Mouse (Mus musculus) adrenal gland, adult 8-10 months (tissue): ENCODE measurements around the gene Gtf3c6. TPM values are rescaled to one million over a fixed set of nuclear protein-coding genes. Genes with fewer than 3 reads are reported as not detected.
A peak's percentile ranks its signal among the peaks of the same experiment; 100 is the strongest.

ENCODE experiments used
- DNase-seq: peaks from one replicate; pipeline ENCODE4 v3.0.0; 2022
- total RNA-seq, 4 experiments: library from RNA; stranded (reverse); gene quantifications; 2 replicates each; pipeline ENCODE4 v1.2.4; 2022

Gtf3c6 gene
- total RNA-seq, 4 experiments from 2014 or later: 26.3 to 50.8 (median 38.4) TPM

- peak; percentile 47 for DNase-seq
These were observed 576 bp upstream of the Gtf3c6 start for GRCm38 (mm10) chr10:40258401-40258966.

- peak; percentile 49 for DNase-seq
These were observed 1.2 kb downstream of the Gtf3c6 start for GRCm38 (mm10) chr10:40256716-40257115.

- no peak for DNase-seq
These were observed 6.9 kb downstream of the Gtf3c6 start for GRCm38 (mm10) chr10:40250969-40251368.

GRCm38 (mm10) chr10:40249625-40250024, 8.3 kb downstream of the Gtf3c6 start:
- no peak for DNase-seq

GRCm38 (mm10) chr10:40247166-40247716, 10.7 kb downstream of the Gtf3c6 start:
- DNase-seq: no peak

GRCm38 (mm10) chr10:40246374-40247165, 11.3 kb downstream of the Gtf3c6 start, which contains the start of gene Rpf2:
Gene Rpf2, minus strand, starts transcription at chr10:40247036.
- peak; percentile 75 for DNase-seq

GRCm38 (mm10) chr10:40237826-40238225, 20.1 kb downstream of the Gtf3c6 start:
- no peak for DNase-seq

GRCm38 (mm10) chr10:40233241-40233640, 24.7 kb downstream of the Gtf3c6 start:
- no peak for DNase-seq

GRCm38 (mm10) chr10:40232442-40232841, 25.5 kb downstream of the Gtf3c6 start:
- no peak for DNase-seq

- no peak for DNase-seq
These were observed 28.2 kb downstream of the Gtf3c6 start for GRCm38 (mm10) chr10:40229725-40230124.

GRCm38 (mm10) chr10:40227660-40228303, 30.1 kb downstream of the Gtf3c6 start:
- DNase-seq: no peak

GRCm38 (mm10) chr10:40218874-40219273, 39.0 kb downstream of the Gtf3c6 start:
- DNase-seq: no peak

GRCm38 (mm10) chr10:40212443-40213169, 45.3 kb downstream of the Gtf3c6 start:
- peak; percentile 89 for DNase-seq

Other genes with a start within 250 kb of the Gtf3c6 start
- 1 to 10 TPM in 2 of 4 experiments, under 1 TPM in 2; 0.65 to 1.3 (median 1.1) TPM for gene Mfsd4b1, start 232.8 kb downstream of the Gtf3c6 start, total RNA-seq
- 10 to 100 TPM; 11.2 to 17.4 (median 15.0) TPM for gene Slc16a10, start 115.8 kb downstream of the Gtf3c6 start, total RNA-seq
- 10 to 100 TPM; 16.5 to 25.7 (median 17.8) TPM for gene Rpf2, start 11.1 kb downstream of the Gtf3c6 start, total RNA-seq
- 10 to 100 TPM; 42.4 to 50.2 (median 47.3) TPM for gene Amd1, start 44.1 kb upstream of the Gtf3c6 start, total RNA-seq
- gene Cdk19, start 81.5 kb upstream of the Gtf3c6 start, total RNA-seq: 10 to 100 TPM; 11.1 to 14.0 (median 12.6) TPM